Mouse (Mus musculus): ENCODE measurements around the gene Rps6ka1.
"Not testable (repeated sequence)": the region's sequence is repeated elsewhere in the genome, so short reads cannot be mapped to it uniquely, and the experiment has no call there.

The Rps6ka1 gene

GRCm38 (mm10) chr4:133863795-133864379, 23.7 kb downstream of the Rps6ka1 start:
- DNase-seq (ENCODE audit: low read depth, low spot score) = no peak

- DNase-seq (ENCODE audit: low read depth, low spot score) = no peak
These were observed 30.1 kb downstream of the Rps6ka1 start for GRCm38 (mm10) chr4:133857527-133857926.

- no peak for DNase-seq (ENCODE audit: low read depth, low spot score)
These were observed 33.0 kb downstream of the Rps6ka1 start for GRCm38 (mm10) chr4:133854621-133855020.

- no peak for DNase-seq (ENCODE audit: low read depth, low spot score)
These were observed 34.0 kb downstream of the Rps6ka1 start for GRCm38 (mm10) chr4:133853630-133854029.

GRCm38 (mm10) chr4:133846625-133847024, 41.0 kb downstream of the Rps6ka1 start:
- DNase-seq (ENCODE audit: low read depth, low spot score) = no peak

GRCm38 (mm10) chr4:133845060-133845459, 42.5 kb downstream of the Rps6ka1 start:
- no peak for DNase-seq (ENCODE audit: low read depth, low spot score)

GRCm38 (mm10) chr4:133844209-133844841, 43.3 kb downstream of the Rps6ka1 start:
- DNase-seq (ENCODE audit: low read depth, low spot score) = no peak

GRCm38 (mm10) chr4:133842992-133843737, 44.4 kb downstream of the Rps6ka1 start:
- no peak for DNase-seq (ENCODE audit: low read depth, low spot score)

GRCm38 (mm10) chr4:133841756-133842483, 45.7 kb downstream of the Rps6ka1 start:
- not testable (repeated sequence) for DNase-seq (ENCODE audit: low read depth, low spot score)

GRCm38 (mm10) chr4:133841035-133841434, 46.6 kb downstream of the Rps6ka1 start:
- no peak for DNase-seq (ENCODE audit: low read depth, low spot score)

GRCm38 (mm10) chr4:133840501-133840900, 47.1 kb downstream of the Rps6ka1 start:
- DNase-seq (ENCODE audit: low read depth, low spot score) = no peak

GRCm38 (mm10) chr4:133839385-133839826, 48.2 kb downstream of the Rps6ka1 start:
- peak; percentile 28 for DNase-seq (ENCODE audit: low read depth, low spot score)

- peak; percentile 31 for DNase-seq (ENCODE audit: low read depth, low spot score)
These were observed 51.0 kb downstream of the Rps6ka1 start for GRCm38 (mm10) chr4:133836575-133836974.

GRCm38 (mm10) chr4:133835211-133835610, 52.4 kb downstream of the Rps6ka1 start:
- no peak for DNase-seq (ENCODE audit: low read depth, low spot score)

GRCm38 (mm10) chr4:133832945-133833874, 54.4 kb downstream of the Rps6ka1 start:
- DNase-seq (ENCODE audit: low read depth, low spot score) = no peak

GRCm38 (mm10) chr4:133830453-133830852, 57.1 kb downstream of the Rps6ka1 start:
- no peak for DNase-seq (ENCODE audit: low read depth, low spot score)

GRCm38 (mm10) chr4:133829281-133830070, 58.1 kb downstream of the Rps6ka1 start:
- DNase-seq (ENCODE audit: low read depth, low spot score) = peak; percentile 56

GRCm38 (mm10) chr4:133827887-133828794, 59.5 kb downstream of the Rps6ka1 start:
- DNase-seq (ENCODE audit: low read depth, low spot score) = no peak

GRCm38 (mm10) chr4:133827354-133827753, 60.2 kb downstream of the Rps6ka1 start:
- no peak for DNase-seq (ENCODE audit: low read depth, low spot score)

All from c-Kit-negative CD71-positive TER-119-positive erythroid progenitor cells, embryonic 14.5 days (primary cell).